8 mouse cellular contexts compared by ENCODE assay signal in the genomic region with DNA sequence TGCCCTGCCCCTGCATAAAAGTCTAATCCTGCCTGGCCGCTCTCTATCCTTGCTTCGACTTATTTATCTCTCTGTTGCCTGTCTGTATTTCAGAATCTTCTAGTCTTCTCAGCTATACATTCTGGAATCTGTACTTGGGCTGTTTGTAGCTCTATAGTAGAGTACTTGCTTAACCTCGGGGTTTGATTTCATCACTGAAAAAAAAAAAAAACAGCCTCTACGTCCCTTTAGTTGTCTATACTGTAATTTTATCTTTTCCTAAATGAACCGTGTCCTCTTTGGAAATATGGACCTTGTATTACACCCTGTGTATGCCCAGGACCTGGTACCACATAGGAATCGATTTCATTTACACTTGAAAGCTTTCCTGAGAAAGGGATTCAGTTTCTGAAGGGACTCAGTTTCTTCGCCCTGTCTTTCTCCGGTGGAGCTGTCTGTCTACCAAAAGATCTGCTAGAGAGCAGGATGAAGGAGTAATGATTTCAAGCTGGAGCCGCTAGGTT. TPM values are rescaled to one million over a fixed set of nuclear protein-coding genes. Genes with fewer than 3 reads are reported as not detected.
DNase-seq lines count a peak whose midpoint lies in the region; ATAC-seq lines count a peak whose summit lies in the region.

No protein-coding gene starts in this region.

- no peak for ATAC-seq in heart, embryonic 15.5 days (replicated peaks; ENCODE audit: insufficient number of reproducible peaks, insufficient read depth, low FRiP score, low read depth)
- no peak for ATAC-seq in hindbrain, embryonic 15.5 days (ENCODE audit: low FRiP score, low read depth)
- peak; percentile 39 for ATAC-seq in midbrain, embryonic 13.5 days

- H3K36me3 ChIP-seq in heart, embryonic 15.5 days, result no peaks in the 10 kb centered on the region
- no peaks in the 10 kb centered on the region for H3K36me3 ChIP-seq in hindbrain, embryonic 15.5 days
- H3K36me3 ChIP-seq in midbrain, embryonic 13.5 days, result 0 out of 2 replicates have a peak, but pooled peaks cover 6% of the 10 kb centered on the region

- DNase-seq in heart, postnatal 14 days, result no peak
- no peak for DNase-seq in right cerebral cortex, postnatal 36 days (ENCODE audit: low spot score in 2 of 2)
- DNase-seq in thymus, postnatal 25 days, result no peak
- DNase-seq in urinary bladder, postnatal 25 days (ENCODE audit: low spot score), result no peak

- 0 out of 2 replicates have a peak overlapping the region, but pooled peaks have one; percentile 47 for H3K27ac ChIP-seq in heart, embryonic 15.5 days
- peak overlapping the region; percentile 70 for H3K27ac ChIP-seq in brown adipose tissue, adult 24 weeks (replicated peaks; ENCODE audit: low read depth, low read length)
- H3K27ac ChIP-seq in hindbrain, embryonic 15.5 days (replicated peaks), result 0 out of 2 replicates have a peak overlapping the region, but pooled peaks have one; percentile 3
- no peak overlapping the region for H3K27ac ChIP-seq in midbrain, embryonic 13.5 days

- H3K27me3 ChIP-seq in heart, embryonic 15.5 days, result peaks cover 29% of the 10 kb centered on the region; the same call in 1 of the 2 replicates
- H3K27me3 ChIP-seq in hindbrain, embryonic 15.5 days, result peaks cover 45% of the 10 kb centered on the region; the same call in 1 of the 2 replicates
- peaks cover 87% of the 10 kb centered on the region for H3K27me3 ChIP-seq in midbrain, embryonic 13.5 days

- H3K4me1 ChIP-seq in heart, embryonic 15.5 days (replicated peaks), result no peaks in the 10 kb centered on the region
- H3K4me1 ChIP-seq in brown adipose tissue, adult 24 weeks (ENCODE audit: control insufficient read depth, insufficient read depth, insufficient read length, low read length), result no peaks in the 10 kb centered on the region
- no peaks in the 10 kb centered on the region for H3K4me1 ChIP-seq in hindbrain, embryonic 15.5 days (replicated peaks)
- H3K4me1 ChIP-seq in midbrain, embryonic 13.5 days (replicated peaks), result no peaks in the 10 kb centered on the region

- intact Hi-C loops in heart, postnatal 14 days (cut with DNase I), result no loop called here

- no peaks in the 10 kb centered on the region for H3K9me3 ChIP-seq in heart, embryonic 15.5 days (replicated peaks)
- H3K9me3 ChIP-seq in hindbrain, embryonic 15.5 days, result no peaks in the 10 kb centered on the region
- no peaks in the 10 kb centered on the region for H3K9me3 ChIP-seq in midbrain, embryonic 13.5 days

- H3K9ac ChIP-seq in heart, embryonic 15.5 days, result peak overlapping the region; percentile 41
- no peak overlapping the region for H3K9ac ChIP-seq in hindbrain, embryonic 15.5 days
- no peak overlapping the region for H3K9ac ChIP-seq in midbrain, embryonic 13.5 days (replicated peaks)

- peak overlapping the region; percentile 58 for H3K4me3 ChIP-seq in heart, embryonic 15.5 days
- H3K4me3 ChIP-seq in brown adipose tissue, adult 24 weeks (ENCODE audit: insufficient read depth, low read depth, low read length), result peak overlapping the region; percentile 48
- peak overlapping the region; percentile 48 for H3K4me3 ChIP-seq in hindbrain, embryonic 15.5 days
- peak overlapping the region; percentile 50 for H3K4me3 ChIP-seq in midbrain, embryonic 13.5 days (replicated peaks)

- peak overlapping the region; percentile 56 for H3K4me2 ChIP-seq in heart, embryonic 15.5 days
- peak overlapping the region; percentile 66 for H3K4me2 ChIP-seq in hindbrain, embryonic 15.5 days
- peak overlapping the region; percentile 69 for H3K4me2 ChIP-seq in midbrain, embryonic 13.5 days (replicated peaks)

- 33% methylated on average over 9 of the region's 9 CpGs for WGBS in heart, embryonic 15.5 days
- 47% methylated on average over 9 of the region's 9 CpGs for WGBS in hindbrain, embryonic 15.5 days
- WGBS in midbrain, embryonic 13.5 days, result 52% methylated on average over 9 of the region's 9 CpGs

RNA-seq across cellular contexts. Expression of a gene that starts 0.4 kb away (rescaled TPM):
- 193 and 211 TPM in 2 replicates for polyA plus RNA-seq in heart, embryonic 15.5 days (2015; fragmentation: Nextera tagmentation; extraction: Ambion mirVana)
- 100 to 1,000 TPM; 163 to 184 TPM for total RNA-seq in heart, postnatal 14 days (2021)
- 221 and 367 TPM in 2 replicates for polyA plus RNA-seq in brown adipose tissue, adult 24 weeks (2012; ENCODE audit: insufficient read depth, insufficient read length, missing spikeins)
- 114 and 125 TPM in 2 replicates for polyA plus RNA-seq in hindbrain, embryonic 15.5 days (2015; fragmentation: Nextera tagmentation; extraction: Ambion mirVana)
- polyA plus RNA-seq in midbrain, embryonic 13.5 days (2015; fragmentation: Nextera tagmentation; extraction: Ambion mirVana), result 119 and 128 TPM in 2 replicates

RNA-seq across cellular contexts. Expression of a gene that starts 14.9 kb away (rescaled TPM):
- polyA plus RNA-seq in heart, embryonic 15.5 days (2015; fragmentation: Nextera tagmentation; extraction: Ambion mirVana), result 1.6 and 1.9 TPM in 2 replicates
- under 1 TPM; 0.37 to 0.43 TPM for total RNA-seq in heart, postnatal 14 days (2021)
- 2.0 and 2.3 TPM in 2 replicates for polyA plus RNA-seq in brown adipose tissue, adult 24 weeks (2012; ENCODE audit: insufficient read depth, insufficient read length, missing spikeins)
- 2.0 and 2.5 TPM in 2 replicates for polyA plus RNA-seq in hindbrain, embryonic 15.5 days (2015; fragmentation: Nextera tagmentation; extraction: Ambion mirVana)
- 4.0 TPM in 2 replicates for polyA plus RNA-seq in midbrain, embryonic 13.5 days (2015; fragmentation: Nextera tagmentation; extraction: Ambion mirVana)

RNA-seq across cellular contexts. Expression of a gene that starts 15.0 kb away (rescaled TPM):
- 65.0 and 67.9 TPM in 2 replicates for polyA plus RNA-seq in heart, embryonic 15.5 days (2015; fragmentation: Nextera tagmentation; extraction: Ambion mirVana)
- 10 to 100 TPM; 30.2 to 33.1 TPM for total RNA-seq in heart, postnatal 14 days (2021)
- polyA plus RNA-seq in brown adipose tissue, adult 24 weeks (2012; ENCODE audit: insufficient read depth, insufficient read length, missing spikeins), result 39.7 and 40.6 TPM in 2 replicates
- 70.7 and 77.4 TPM in 2 replicates for polyA plus RNA-seq in hindbrain, embryonic 15.5 days (2015; fragmentation: Nextera tagmentation; extraction: Ambion mirVana)
- polyA plus RNA-seq in midbrain, embryonic 13.5 days (2015; fragmentation: Nextera tagmentation; extraction: Ambion mirVana), result 90.2 and 103 TPM in 2 replicates
